In the genomic region with DNA sequence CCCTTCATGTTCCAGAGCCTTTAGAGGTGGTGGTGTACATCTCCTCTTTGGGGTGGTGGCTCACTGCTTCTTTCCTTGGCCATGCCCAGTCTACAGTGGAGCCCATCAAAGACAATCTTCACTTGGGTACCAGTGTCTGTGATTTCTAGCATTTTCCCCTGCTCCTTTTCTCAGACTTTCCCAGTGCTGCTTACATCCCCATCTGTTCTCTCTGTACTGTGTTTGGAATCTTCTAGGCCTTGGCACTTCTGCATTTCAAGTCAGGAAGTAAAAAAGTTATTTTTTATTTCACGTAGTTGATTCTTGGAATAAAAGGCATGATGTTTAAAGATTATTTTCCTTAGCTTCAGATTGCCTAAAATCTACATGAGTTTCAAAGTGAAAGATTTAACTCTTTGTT, we compare ENCODE assay signal across 26 mouse cellular contexts.
DNase-seq lines count a peak whose midpoint lies in the region; ATAC-seq and TF ChIP-seq lines count a peak whose summit lies in the region.
"Had no signal": no experiment of that assay in that cellular context is flagged by ENCODE, and none has a peak within 500 bp of the region (broad histone marks: within the 10 kb centered on the region; RNA-seq: fewer than 3 reads in every experiment).

No protein-coding gene starts in this region.

- H3K4me2 ChIP-seq in embryonic facial prominence, embryonic 13.5 days = no peak overlapping the region
- no peak overlapping the region for H3K4me2 ChIP-seq in forebrain, postnatal 0 days (ENCODE audit: low read depth)
- no peak overlapping the region for H3K4me2 ChIP-seq in forebrain, embryonic 13.5 days
- H3K4me2 ChIP-seq: embryonic facial prominence, embryonic 15.5 days; heart, embryonic 11.5 days; hindbrain, embryonic 12.5 days; hindbrain, embryonic 15.5 days had no signal

- no peak for TF ChIP-seq CTCF in forebrain, postnatal 0 days (IDR thresholded peaks at IDR 0.05; ENCODE audit: low read depth)

- H3K4me3 ChIP-seq in embryonic facial prominence, embryonic 13.5 days = no peak overlapping the region
- H3K4me3 ChIP-seq in embryonic facial prominence, embryonic 10.5 days = no peak overlapping the region
- no peak overlapping the region for H3K4me3 ChIP-seq in forebrain, postnatal 0 days (ENCODE audit: low read depth, low read length)
- no peak overlapping the region for H3K4me3 ChIP-seq in forebrain, embryonic 13.5 days
- H3K4me3 ChIP-seq: embryonic facial prominence, embryonic 15.5 days; gastrocnemius, adult 2 months; hindbrain, embryonic 12.5 days; hindbrain, embryonic 15.5 days had no signal

- no peaks in the 10 kb centered on the region for H3K36me3 ChIP-seq in embryonic facial prominence, embryonic 13.5 days
- H3K36me3 ChIP-seq in embryonic facial prominence, embryonic 10.5 days (replicated peaks) = no peaks in the 10 kb centered on the region
- H3K36me3 ChIP-seq in forebrain, postnatal 0 days (ENCODE audit: insufficient read depth) = no peaks in the 10 kb centered on the region
- H3K36me3 ChIP-seq in forebrain, embryonic 13.5 days (ENCODE audit: poor library complexity, severe bottlenecking) = no peaks in the 10 kb centered on the region
- H3K36me3 ChIP-seq: embryonic facial prominence, embryonic 15.5 days; G1E; hindbrain, embryonic 12.5 days; hindbrain, embryonic 15.5 days had no signal

- WGBS in embryonic facial prominence, embryonic 13.5 days = 71% methylated on average over 1 of the region's 1 CpGs
- WGBS in embryonic facial prominence, embryonic 10.5 days = 87% methylated on average over 1 of the region's 1 CpGs
- WGBS in forebrain, postnatal 0 days = 40% methylated on average over 1 of the region's 1 CpGs
- WGBS in forebrain, embryonic 13.5 days = 95% methylated on average over 1 of the region's 1 CpGs

- H3K27ac ChIP-seq in embryonic facial prominence, embryonic 13.5 days = 0 out of 2 replicates have a peak overlapping the region, but pooled peaks have one; percentile 7
- H3K27ac ChIP-seq in embryonic facial prominence, embryonic 10.5 days (replicated peaks) = no peak overlapping the region; the same call in 1 of the 2 replicates
- H3K27ac ChIP-seq in forebrain, postnatal 0 days (ENCODE audit: low read depth, low read length) = peak overlapping the region; percentile 64; the same call in 1 of the 2 replicates
- H3K27ac ChIP-seq in forebrain, embryonic 13.5 days = no peak overlapping the region
- H3K27ac ChIP-seq: embryonic facial prominence, embryonic 15.5 days; gastrocnemius, adult 2 months; hindbrain, embryonic 12.5 days; hindbrain, embryonic 15.5 days had no signal

- H3K9me3 ChIP-seq in embryonic facial prominence, embryonic 13.5 days = no peaks in the 10 kb centered on the region
- no peaks in the 10 kb centered on the region for H3K9me3 ChIP-seq in embryonic facial prominence, embryonic 10.5 days
- no peaks in the 10 kb centered on the region for H3K9me3 ChIP-seq in forebrain, postnatal 0 days (ENCODE audit: low read length)
- no peaks in the 10 kb centered on the region for H3K9me3 ChIP-seq in forebrain, embryonic 13.5 days (replicated peaks)
- H3K9me3 ChIP-seq: embryonic facial prominence, embryonic 15.5 days; G1E; hindbrain, embryonic 12.5 days; hindbrain, embryonic 15.5 days had no signal

- peaks cover 11% of the 10 kb centered on the region for H3K4me1 ChIP-seq in embryonic facial prominence, embryonic 13.5 days
- peaks cover 11% of the 10 kb centered on the region for H3K4me1 ChIP-seq in embryonic facial prominence, embryonic 10.5 days
- 0 out of 2 replicates have a peak, but pooled peaks cover 5% of the 10 kb centered on the region for H3K4me1 ChIP-seq in forebrain, postnatal 0 days (ENCODE audit: insufficient read depth)
- peaks cover 10% of the 10 kb centered on the region for H3K4me1 ChIP-seq in forebrain, embryonic 13.5 days
- H3K4me1 ChIP-seq: hindbrain, embryonic 12.5 days had no signal

- no peaks in the 10 kb centered on the region for H3K27me3 ChIP-seq in embryonic facial prominence, embryonic 13.5 days
- no peaks in the 10 kb centered on the region for H3K27me3 ChIP-seq in embryonic facial prominence, embryonic 10.5 days (replicated peaks; ENCODE audit: low read depth, poor library complexity, severe bottlenecking)
- no peaks in the 10 kb centered on the region for H3K27me3 ChIP-seq in forebrain, postnatal 0 days (ENCODE audit: insufficient read depth, low read length)
- no peaks in the 10 kb centered on the region for H3K27me3 ChIP-seq in forebrain, embryonic 13.5 days
- H3K27me3 ChIP-seq: CH12.LX; embryonic facial prominence, embryonic 15.5 days; hindbrain, embryonic 12.5 days; hindbrain, embryonic 15.5 days; Patski had no signal

- H3K9ac ChIP-seq in embryonic facial prominence, embryonic 13.5 days = no peak overlapping the region
- no peak overlapping the region for H3K9ac ChIP-seq in forebrain, postnatal 0 days
- H3K9ac ChIP-seq in forebrain, embryonic 13.5 days = no peak overlapping the region
- H3K9ac ChIP-seq: embryonic facial prominence, embryonic 15.5 days; hindbrain, embryonic 12.5 days; hindbrain, embryonic 15.5 days had no signal

- no peak for DNase-seq in embryonic facial prominence, embryonic 10.5 days (ENCODE audit: low spot score)
- DNase-seq in forebrain, postnatal 0 days = peak; percentile 55
- DNase-seq in brain, adult 2 months (ENCODE audit: low read depth, low spot score) = peak; percentile 54
- DNase-seq in gastrocnemius, adult 18-20 months (ENCODE audit: low spot score) = no peak
- DNase-seq: adrenal gland, postnatal 10 days; adrenal gland, postnatal 36 days; cerebellum, adult 11-12 months; cerebellum, adult 8-10 months; cerebellum, postnatal 10 days; cerebellum, postnatal 36 days; embryo, embryonic 11 days; gastrocnemius, adult 2 months; gastrocnemius, postnatal 14 days; heart, adult 11 months; kidney, adult 2 months had no signal

- ATAC-seq in embryonic facial prominence, embryonic 13.5 days (ENCODE audit: insufficient number of reproducible peaks, insufficient read depth, low FRiP score, low TSS enrichment, low read depth) = no peak
- ATAC-seq in forebrain, postnatal 0 days = no peak
- no peak for ATAC-seq in forebrain, embryonic 13.5 days
- ATAC-seq: forebrain, embryonic 14.5 days; intestine, postnatal 0 days; Patski had no signal

Comparison
In these comparisons a context has a peak if more than half of its experiments do, and no peak if none do; other contexts are left out.
1. H3K27ac ChIP-seq: peak in embryonic facial prominence, embryonic 13.5 days (single experiment) and forebrain, postnatal 0 days (single experiment); none in embryonic facial prominence, embryonic 10.5 days (single experiment) and forebrain, embryonic 13.5 days (single experiment).
2. DNase-seq: peak in forebrain, postnatal 0 days (single experiment) and brain, adult 2 months (single experiment); none in embryonic facial prominence, embryonic 10.5 days (single experiment) and gastrocnemius, adult 18-20 months (single experiment).